Mouse (Mus musculus) heart, postnatal 4 days (tissue): ENCODE measurements at regions not wholly inside any gene's neighbourhood (a gene's known extent, or its start where the extent isn't known, plus 50 kb on each side); places are given as distances from the start of the nearest gene placed in this dataset.

Source experiments
- DNase-seq: peaks from one replicate; pipeline ENCODE4 v3.0.0; 2021

GRCm38 (mm10) chr6:116767738-116768522, 51.2 kb upstream of the Tmem72 start:
- DNase-seq = peak; percentile 90

DNA sequence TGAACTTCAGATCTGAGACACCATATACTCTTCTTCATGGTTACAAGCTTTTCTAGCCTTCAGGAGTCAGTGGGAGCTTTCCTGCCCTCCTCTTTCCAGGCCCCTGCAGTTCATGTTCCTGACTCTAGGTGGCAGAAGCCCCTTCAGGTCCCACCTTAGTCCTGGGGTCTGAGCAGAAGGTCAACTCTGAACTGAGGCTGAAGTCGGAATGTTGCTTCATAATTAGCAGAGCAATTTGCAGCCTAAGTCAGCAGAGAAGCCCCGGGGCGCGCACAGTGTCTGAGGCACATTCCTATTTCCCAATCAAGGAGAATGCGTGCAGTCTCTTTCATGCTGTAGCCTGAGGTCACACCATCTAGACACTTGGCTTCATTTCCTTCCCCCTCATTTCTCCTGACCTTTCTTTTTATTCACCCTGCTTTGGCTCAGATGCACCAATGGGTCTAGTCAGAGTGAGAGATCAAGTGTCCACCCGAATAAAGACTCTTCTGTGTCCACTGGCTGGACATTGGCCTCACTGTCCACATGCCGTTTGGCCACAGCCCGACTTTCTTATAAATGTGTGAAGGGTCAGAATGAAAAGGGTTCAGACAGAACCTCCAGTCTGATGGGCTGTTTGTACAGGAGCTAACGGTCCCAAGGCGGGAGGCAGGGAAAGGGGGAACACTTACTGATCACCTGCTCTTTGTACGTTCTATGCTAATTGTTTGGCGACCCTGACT, 58.4 kb upstream of the Tmem72 start:
- DNase-seq = peak; percentile 75

GRCm38 (mm10) chr6:116786553-116787335, 70.0 kb upstream of the Tmem72 start:
- DNase-seq = no peak

- DNase-seq = no peak
Observed at GRCm38 (mm10) chr6:116793321-116793960, 76.7 kb upstream of the Tmem72 start.

DNA sequence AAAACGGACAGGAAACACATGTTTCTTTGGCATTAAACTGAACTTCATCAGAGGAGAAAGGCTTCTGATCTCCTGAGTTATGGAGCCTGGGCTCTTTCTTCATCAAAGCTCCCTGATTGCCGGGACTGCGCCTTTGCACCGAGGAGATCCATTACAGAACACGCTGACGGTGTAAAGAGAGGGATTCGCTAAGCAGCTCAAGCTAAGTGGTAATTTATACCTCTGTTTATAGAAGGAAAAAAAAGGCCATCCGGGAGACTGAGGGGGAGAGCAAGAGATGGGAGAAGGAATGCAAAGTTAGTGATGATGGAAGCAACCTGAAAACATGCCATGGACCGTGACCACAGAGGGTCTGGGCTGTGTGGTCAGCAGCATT, 77.2 kb upstream of the Tmem72 start:
- DNase-seq = no peak

- DNase-seq = peak; percentile 39
Observed at GRCm38 (mm10) chr6:116821215-116821912, 104.7 kb upstream of the Tmem72 start.

DNA sequence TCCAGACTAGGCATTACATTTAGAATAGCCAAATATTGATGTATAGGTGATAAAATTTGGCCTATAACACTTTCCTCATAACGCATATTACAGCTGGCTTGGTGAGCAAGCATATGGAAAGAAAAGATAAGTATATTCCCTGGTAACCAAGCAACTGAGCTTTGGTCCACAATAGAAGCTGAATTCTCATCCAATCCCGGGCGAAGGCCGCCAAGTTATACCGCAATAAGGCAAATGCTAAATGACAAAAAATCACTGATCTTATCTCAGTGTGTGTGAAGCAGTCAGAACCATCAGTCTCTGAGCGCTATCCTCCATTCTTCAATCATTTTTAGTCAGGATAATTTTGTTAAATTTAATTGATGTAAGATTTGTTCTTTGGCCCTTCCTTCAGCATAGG, 105.9 kb upstream of the Tmem72 start:
- no peak for DNase-seq

DNA sequence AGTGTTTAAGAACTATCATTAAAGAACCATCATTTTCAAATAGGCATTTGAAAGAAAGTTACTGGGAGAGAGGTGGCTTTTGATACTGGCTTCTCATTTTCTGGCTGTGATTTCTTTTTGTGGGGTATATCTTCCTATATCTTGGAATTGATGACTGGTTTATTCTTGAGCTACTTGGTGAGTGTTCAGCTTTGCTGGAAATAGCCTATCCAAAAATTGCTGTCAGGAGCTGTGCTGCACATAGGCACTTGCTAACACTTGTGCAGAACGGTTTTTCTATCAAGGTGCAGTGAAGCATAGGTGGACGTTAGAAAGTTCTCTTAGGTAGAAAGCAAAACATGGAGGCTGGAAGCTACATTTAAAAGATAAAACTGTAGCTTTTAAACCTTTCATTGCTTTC, 108.9 kb upstream of the Tmem72 start:
- no peak for DNase-seq

GRCm38 (mm10) chr6:116829341-116829740, 112.6 kb upstream of the Tmem72 start:
- peak; percentile 92 for DNase-seq

GRCm38 (mm10) chr6:116845990-116846862, 129.5 kb upstream of the Tmem72 start:
- DNase-seq = no peak

DNA sequence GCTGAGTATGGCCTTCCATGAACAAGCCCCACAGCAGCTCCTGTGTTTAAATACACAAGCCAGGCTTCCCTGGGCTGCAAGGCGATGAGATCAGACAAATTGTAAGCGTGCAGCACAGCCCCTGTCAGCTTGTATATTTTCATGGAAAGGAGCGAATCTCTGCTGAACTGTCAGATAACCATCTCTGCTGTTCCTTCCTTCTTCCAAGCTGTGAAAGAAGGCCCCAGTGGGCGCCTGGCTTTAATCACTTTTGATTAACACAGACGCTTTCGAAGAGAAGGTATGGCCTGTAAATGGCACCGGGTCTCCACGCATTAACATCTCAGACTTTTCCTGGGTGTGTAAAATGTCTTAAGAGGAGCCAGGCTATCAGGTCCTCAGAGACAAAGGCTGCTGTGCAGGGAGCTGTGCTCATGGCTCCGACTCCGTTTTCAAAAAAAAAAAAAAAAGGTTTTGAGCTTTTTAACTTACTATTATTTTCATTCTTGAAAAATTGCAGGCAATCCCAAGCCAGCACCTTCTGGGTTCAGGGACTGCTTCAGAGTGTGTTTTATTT, 131.9 kb upstream of the Tmem72 start:
- DNase-seq = no peak

- no peak for DNase-seq
Observed at GRCm38 (mm10) chr6:116854029-116854428, 137.3 kb upstream of the Tmem72 start.

GRCm38 (mm10) chr6:116856093-116856492, 139.4 kb upstream of the Tmem72 start:
- no peak for DNase-seq

DNA sequence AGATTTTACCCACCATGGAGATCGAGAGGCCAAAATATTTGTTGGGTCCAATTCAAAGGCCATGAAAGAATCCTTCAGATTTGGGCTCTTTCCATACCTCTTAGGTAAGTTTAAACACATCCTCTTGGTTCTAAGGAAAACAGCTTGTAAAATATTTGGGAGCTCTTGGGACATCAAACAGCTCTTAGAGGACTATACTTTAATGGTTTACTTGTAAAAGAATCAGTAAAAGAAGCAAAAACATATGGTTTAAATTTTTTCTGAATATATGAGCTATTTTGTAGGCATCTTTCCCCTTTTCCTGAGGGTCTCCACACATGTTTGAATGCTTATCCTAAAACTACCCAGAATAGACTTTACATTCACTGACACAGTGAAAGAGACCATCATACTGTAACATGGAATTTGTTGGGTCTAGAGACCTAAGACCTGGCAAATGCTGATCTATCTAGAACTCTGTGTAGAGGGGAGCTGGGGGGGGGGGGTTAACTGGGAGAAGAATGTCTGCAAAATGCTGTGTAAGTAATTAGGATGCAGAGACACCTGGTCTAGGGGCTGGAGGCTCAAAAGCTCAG, 140.3 kb upstream of the Tmem72 start:
- no peak for DNase-seq

GRCm38 (mm10) chr6:116863130-116863529, 146.4 kb upstream of the Tmem72 start:
- DNase-seq = no peak

DNA sequence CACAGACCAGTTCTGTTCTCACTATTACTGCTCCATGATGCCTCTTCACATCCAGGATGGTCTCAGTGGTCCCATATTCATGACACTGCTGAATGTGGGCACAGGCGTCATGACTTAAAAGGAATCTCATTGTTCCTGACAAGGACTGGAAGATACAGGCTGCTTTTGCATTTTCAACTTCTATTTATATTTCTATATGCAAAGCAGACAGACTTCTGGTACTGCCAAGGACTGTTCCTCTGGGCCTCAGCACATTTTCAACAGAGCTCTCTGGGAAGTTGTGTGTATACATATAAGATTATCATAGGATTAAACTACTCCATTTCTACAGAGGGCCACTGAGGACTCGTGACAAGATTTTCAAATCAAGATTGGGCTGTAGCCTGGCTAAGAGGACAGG, 146.9 kb upstream of the Tmem72 start:
- no peak for DNase-seq

- DNase-seq = no peak
Observed at GRCm38 (mm10) chr6:116893299-116893698, 176.6 kb upstream of the Tmem72 start.

GRCm38 (mm10) chr6:116894252-116894651, 177.5 kb upstream of the Tmem72 start:
- no peak for DNase-seq

DNA sequence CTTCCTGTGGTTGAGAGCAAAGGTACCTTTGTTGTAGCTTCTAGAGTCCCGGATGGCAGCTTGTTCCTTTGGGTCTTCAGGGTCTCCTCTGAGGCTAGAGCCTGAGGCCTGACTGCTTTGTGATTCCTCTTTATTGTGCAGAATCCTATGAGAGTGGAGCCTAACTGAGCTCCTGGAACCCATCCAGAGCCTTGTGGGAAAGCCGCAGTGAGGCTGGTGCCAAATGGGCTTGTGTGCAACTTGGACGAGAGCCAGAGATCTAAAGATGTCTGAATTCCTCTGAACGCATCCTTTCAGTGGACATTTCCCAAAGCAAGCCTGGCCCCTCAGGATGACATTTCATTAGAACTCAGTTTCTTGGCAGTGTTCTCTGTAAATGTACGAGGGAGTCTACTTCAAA, 178.4 kb upstream of the Tmem72 start:
- peak; percentile 59 for DNase-seq

DNA sequence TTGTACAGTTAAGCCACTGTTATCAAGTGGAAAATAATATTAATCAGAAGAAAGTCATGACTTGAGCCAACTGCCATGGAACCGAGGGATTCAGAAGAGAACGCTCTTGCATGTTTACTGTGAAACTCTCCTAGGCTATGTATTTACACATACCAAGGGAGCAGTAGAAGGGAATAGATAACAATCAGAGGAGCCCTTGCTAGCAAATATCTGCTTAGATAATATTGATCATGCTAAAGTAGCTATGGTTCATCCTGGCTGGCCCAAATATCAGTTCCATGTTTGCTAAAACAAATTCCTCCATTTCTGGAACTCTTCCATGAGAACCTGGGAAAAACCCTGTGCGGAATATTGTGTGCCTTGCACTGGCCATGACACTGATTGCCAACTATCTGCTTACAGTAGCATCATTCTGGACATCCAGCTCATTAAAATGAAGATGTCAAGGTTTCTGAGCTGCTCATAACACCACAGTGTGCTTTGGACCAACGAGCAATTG, 179.5 kb upstream of the Tmem72 start:
- no peak for DNase-seq
